Mouse (Mus musculus) G1E (cell line): Measurements from ENCODE around the gene Man1b1.

Experiments used
- CTCF ChIP-seq: IDR thresholded peaks from 2 replicates; pipeline ENCODE4 v1.5.1; 2012; ENCODE audit warnings: low read depth, low read length, inconsistent platforms, mixed read lengths
- GATA1 ChIP-seq: IDR thresholded peaks from 2 replicates; pipeline ENCODE4 v1.6.1; 2012; ENCODE audit warnings: borderline replicate concordance, low read length, inconsistent platforms, mixed read lengths

GRCm38 (mm10) chr2:25320084-25320483 lies 12.1 kb upstream of the Man1b1 start:
- TF ChIP-seq GATA1: no peak
- TF ChIP-seq CTCF: no peak
